ENCODE assay signal across 8 mouse cellular contexts in genomic region chr1:136138191-136138830, GRCm38 (mm10). TPM values are rescaled to one million over a fixed set of nuclear protein-coding genes. Genes with fewer than 3 reads are reported as not detected.
DNase-seq lines count a peak whose midpoint lies in the region; ATAC-seq and TF ChIP-seq lines count a peak whose summit lies in the region.

No protein-coding gene starts in this region.

- H3K9ac ChIP-seq in limb, embryonic 11.5 days (ENCODE audit: low read length): no peak overlapping the region
- H3K9ac ChIP-seq in stomach, postnatal 0 days (ENCODE audit: low read length): no peak overlapping the region

- H3K4me2 ChIP-seq in limb, embryonic 11.5 days (ENCODE audit: low read depth, severe bottlenecking): peak overlapping the region; percentile 24; the same call in 1 of the 2 replicates
- no peak overlapping the region for H3K4me2 ChIP-seq in stomach, postnatal 0 days (replicated peaks; ENCODE audit: low read depth)

- TF ChIP-seq CTCF in gastrocnemius, adult 2 months (IDR thresholded peaks at IDR 0.05): no peak
- no peak for TF ChIP-seq CTCF in stomach, postnatal 0 days (IDR thresholded peaks at IDR 0.05; ENCODE audit: low read depth)

- no peak overlapping the region for H3K4me3 ChIP-seq in gastrocnemius, adult 2 months
- no peak overlapping the region for H3K4me3 ChIP-seq in limb, embryonic 11.5 days (ENCODE audit: low read depth, low read length)
- no peak overlapping the region for H3K4me3 ChIP-seq in stomach, postnatal 0 days (ENCODE audit: low read depth, low read length)

- intact Hi-C loops in gastrocnemius, adult 2 months (cut with DNase I): no loop called here

- H3K9me3 ChIP-seq in limb, embryonic 11.5 days (ENCODE audit: control insufficient read depth, low read length): no peaks in the 10 kb centered on the region
- H3K9me3 ChIP-seq in stomach, postnatal 0 days (ENCODE audit: control insufficient read depth, low read length): no peaks in the 10 kb centered on the region

- no peaks in the 10 kb centered on the region for H3K27me3 ChIP-seq in limb, embryonic 11.5 days (ENCODE audit: control insufficient read depth, insufficient read depth, low read length)
- H3K27me3 ChIP-seq in stomach, postnatal 0 days (ENCODE audit: control insufficient read depth, insufficient read depth, low read length): no peaks in the 10 kb centered on the region

- H3K36me3 ChIP-seq in limb, embryonic 11.5 days (ENCODE audit: control insufficient read depth, insufficient read depth, low read length): no peaks in the 10 kb centered on the region
- no peaks in the 10 kb centered on the region for H3K36me3 ChIP-seq in stomach, postnatal 0 days (ENCODE audit: control insufficient read depth, insufficient read depth, low read length)

- WGBS in limb, embryonic 11.5 days: 28% methylated on average over 10 of the region's 10 CpGs
- WGBS in stomach, postnatal 0 days: 55% methylated on average over 10 of the region's 10 CpGs

- H3K4me1 ChIP-seq in limb, embryonic 11.5 days (ENCODE audit: control insufficient read depth, insufficient read depth, low read length): peaks cover 65% of the 10 kb centered on the region
- peaks cover 11% of the 10 kb centered on the region for H3K4me1 ChIP-seq in stomach, postnatal 0 days (replicated peaks; ENCODE audit: control insufficient read depth, insufficient read depth)

- DNase-seq in gastrocnemius, adult 2 months: no peak
- no peak for DNase-seq in gastrocnemius, adult 8-10 months (ENCODE audit: low spot score in 2 of 2)
- peak; percentile 43 for DNase-seq in thymus, postnatal 0 days (ENCODE audit: low spot score)
- no peak for DNase-seq in thymus, postnatal 10 days (ENCODE audit: low spot score in 2 of 2)
- DNase-seq in limb, embryonic 11.5 days (ENCODE audit: low spot score): peak; percentile 23
- DNase-seq in stomach, postnatal 0 days (ENCODE audit: low spot score): no peak
- DNase-seq in frontal cortex, adult 2 months (ENCODE audit: extremely low spot score in 1 of 2, low spot score in 1 of 2): no peak

- no peak for ATAC-seq in limb, embryonic 11.5 days (ENCODE audit: insufficient number of reproducible peaks, low FRiP score, low TSS enrichment, low read depth)
- no peak for ATAC-seq in stomach, postnatal 0 days (ENCODE audit: low FRiP score, low TSS enrichment)
- ATAC-seq in monocyte, adult 5-6 weeks (replicated peaks; ENCODE audit: insufficient number of reproducible peaks, low FRiP score, low TSS enrichment, poor library complexity, severe bottlenecking): no peak

- no peak for TF ChIP-seq EP300 in stomach, postnatal 0 days (optimal IDR thresholded peaks at IDR 0.05)

- peak overlapping the region; percentile 28; the same call in 1 of the 2 replicates for H3K27ac ChIP-seq in gastrocnemius, adult 2 months
- peak overlapping the region; percentile 78 for H3K27ac ChIP-seq in limb, embryonic 11.5 days (replicated peaks; ENCODE audit: low read depth, low read length)
- H3K27ac ChIP-seq in stomach, postnatal 0 days (replicated peaks): peak overlapping the region; percentile 70; the same call in 1 of the 2 replicates

RNA-seq across cellular contexts. Expression of gene Kif21b, which starts 7.1 kb away (rescaled TPM):
- total RNA-seq in gastrocnemius, adult 2 months (2021): under 1 TPM; 0.46 to 0.47 TPM
- under 1 TPM; 0.31 to 0.70 (median 0.34) TPM for total RNA-seq in gastrocnemius, adult 8-10 months (2022)
- 14.8 and 20.3 TPM in 2 replicates for polyA plus RNA-seq in thymus, postnatal 0 days (2015; fragmentation: Nextera tagmentation; extraction: Ambion mirVana)
- polyA plus RNA-seq in limb, embryonic 11.5 days (2014; fragmentation: Nextera tagmentation; extraction: Ambion mirVana): 8.9 and 10.2 TPM in 2 replicates
- 0.29 and 0.36 TPM in 2 replicates for polyA plus RNA-seq in stomach, postnatal 0 days (2015; fragmentation: Nextera tagmentation; extraction: Ambion mirVana)
- total RNA-seq in monocyte, adult 5-6 weeks (2017): 77.9 to 156 TPM (median 101 TPM) in 3 replicates
- polyA plus RNA-seq in frontal cortex, adult 2 months (2012; rRNA removed): 42.1 and 45.8 TPM in 2 replicates

Comparison
In these comparisons a context has a peak if more than half of its experiments do, and no peak if none do; other contexts are left out.
1. DNase-seq: peak in thymus, postnatal 0 days (single experiment) and limb, embryonic 11.5 days (single experiment); none in gastrocnemius, adult 2 months (single experiment), gastrocnemius, adult 8-10 months (0 of 2), thymus, postnatal 10 days (0 of 2), stomach, postnatal 0 days (single experiment) and frontal cortex, adult 2 months (0 of 2).
2. H3K27ac ChIP-seq: peak in every context shown above with its lines; median percentile 78 in limb, embryonic 11.5 days; 70 in stomach, postnatal 0 days; 28 in gastrocnemius, adult 2 months.